Mouse (Mus musculus) bone marrow macrophage, adult 2 months (primary cell): Measurements from ENCODE around the gene Bnipl.

ENCODE experiments used
- CTCF ChIP-seq: IDR thresholded peaks from 2 replicates; pipeline ENCODE4 v1.5.1; 2012; ENCODE audit warnings: low read depth, mild to moderate bottlenecking, low read length, moderate library complexity
- POLR2A ChIP-seq: IDR thresholded peaks from 2 replicates; pipeline ENCODE4 v1.6.1; 2012; ENCODE audit warnings: mild to moderate bottlenecking, low read depth, low read length, borderline replicate concordance

DNA sequence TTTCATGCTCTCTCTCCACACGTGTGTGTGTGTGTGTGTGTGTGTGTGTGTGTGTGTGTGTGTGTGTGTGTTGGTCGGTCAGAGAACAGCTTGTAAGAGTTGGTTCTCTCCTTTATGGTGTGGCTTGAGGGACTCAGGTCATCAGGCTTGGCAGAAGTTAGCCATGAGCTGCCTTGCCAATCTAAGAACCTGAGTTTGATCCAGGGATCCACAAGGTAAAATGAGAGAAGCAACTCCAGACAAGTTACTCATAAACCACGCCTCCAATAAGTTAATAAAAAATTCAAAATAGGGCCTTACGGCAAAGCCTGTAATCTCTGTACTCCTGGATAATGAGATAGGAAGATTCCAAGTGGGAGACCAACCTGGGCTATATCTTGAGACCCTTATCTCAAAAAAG is 42.7 kb downstream of the Bnipl start:
- TF ChIP-seq CTCF (no peak), POLR2A (no peak)
